Mouse (Mus musculus) lung, postnatal 0 days (tissue): ENCODE measurements at regions not wholly inside any gene's neighbourhood (a gene's known extent, or its start where the extent isn't known, plus 50 kb on each side); places are given as distances from the start of the nearest gene placed in this dataset.

Experiments
- ATAC-seq: fragments of 200-750 bp; cut with Nextera tagmentation; 2 replicates; pipeline ENCODE4 v1.8.0; 2017; ENCODE audit warnings: moderate library complexity
- DNase-seq: peaks from one replicate; pipeline ENCODE4 v3.0.0-alpha.2; 2016; ENCODE audit warnings: low spot score
- H3K27ac ChIP-seq: fragments of 300-500 bp; sonication (generic); 2 replicates; pipeline ENCODE4 v1.5.1; 2014; ENCODE audit warnings: antibody characterized with exemption, mild to moderate bottlenecking, low read length, mixed read lengths
- H3K27me3 ChIP-seq: fragments of 300-500 bp; sonication (generic); replicated peaks from 2 replicates; pipeline ENCODE4 v1.6.1; 2014; ENCODE audit warnings: low read length, mixed read lengths; ENCODE audit not compliant: insufficient read depth
- H3K36me3 ChIP-seq: fragments of 300-500 bp; sonication (generic); 2 replicates; pipeline ENCODE4 v1.6.1; 2014; ENCODE audit warnings: low read length, mixed read lengths; ENCODE audit not compliant: insufficient read depth
- H3K4me1 ChIP-seq: fragments of 300-500 bp; sonication (generic); 2 replicates; pipeline ENCODE4 v1.6.1; 2014; ENCODE audit warnings: antibody characterized with exemption, low read depth, low read length, mixed read lengths; ENCODE audit not compliant: insufficient read depth
- H3K4me2 ChIP-seq: fragments of 300-500 bp; sonication (generic); replicated peaks from 2 replicates; pipeline ENCODE4 v1.6.1; 2014; ENCODE audit warnings: low read depth, mild to moderate bottlenecking, low read length, moderate library complexity, mixed read lengths
- H3K4me3 ChIP-seq: fragments of 300-500 bp; sonication (generic); 2 replicates; pipeline ENCODE4 v1.5.1; 2014; ENCODE audit warnings: low read depth, low read length
- H3K9ac ChIP-seq: fragments of 300-500 bp; sonication (generic); replicated peaks from 2 replicates; pipeline ENCODE4 v1.6.1; 2014; ENCODE audit warnings: low read depth, mild to moderate bottlenecking
- H3K9me3 ChIP-seq: fragments of 300-500 bp; sonication (generic); 2 replicates; pipeline ENCODE4 v1.6.1; 2016; ENCODE audit warnings: low read length, mixed read lengths
- CTCF ChIP-seq: IDR thresholded peaks from 2 replicates; pipeline ENCODE4 v1.5.1; 2016; ENCODE audit warnings: antibody characterized with exemption, mild to moderate bottlenecking
- EP300 ChIP-seq: IDR thresholded peaks from 2 replicates; pipeline ENCODE4 v1.6.1; 2016; ENCODE audit warnings: antibody characterized with exemption, mild to moderate bottlenecking, control low read depth
- WGBS: fragments of 180-500 bp; shearing (Covaris S2); extraction: QIAGEN DNeasy Blood & Tissue Kit; methylation state at CpG from one replicate; pipeline ENCODE4 v1.1.7; 2014; 5-methylcytosine and 5-hydroxymethylcytosine counted together

- WGBS = 84% methylated on average over 5 of the region's 5 CpGs
- no peaks in the 10 kb centered on the region for H3K9me3 ChIP-seq
- H3K36me3 ChIP-seq = no peaks in the 10 kb centered on the region
- no peaks in the 10 kb centered on the region for H3K4me1 ChIP-seq
- H3K4me2 ChIP-seq = no peak overlapping the region
- H3K9ac ChIP-seq = no peak overlapping the region
- no peaks in the 10 kb centered on the region for H3K27me3 ChIP-seq
- DNase-seq = no peak
- ATAC-seq = no peak
- H3K4me3 ChIP-seq = no peak overlapping the region
- H3K27ac ChIP-seq = no peak overlapping the region
- TF ChIP-seq EP300 (no peak), CTCF (no peak)
These were observed 80.6 kb upstream of the Sulf2 start for GRCm38 (mm10) chr2:166236102-166236501.

- TF ChIP-seq EP300 (0 out of 2 replicates have a peak, but pooled peaks have one; percentile 50), CTCF (no peak)
- Histone ChIP-seq H3K27me3 (no peaks in the 10 kb centered on the region), H3K36me3 (no peaks in the 10 kb centered on the region), H3K4me1 (no peaks in the 10 kb centered on the region), H3K4me3 (no peak overlapping the region), H3K9me3 (no peaks in the 10 kb centered on the region), H3K9ac (no peak overlapping the region), H3K27ac (no peak overlapping the region), H3K4me2 (no peak overlapping the region)
- DNase-seq (peak; percentile 83), ATAC-seq (peak; percentile 65)
- 60% methylated on average over 6 of the region's 7 CpGs for WGBS
These were observed 79.2 kb upstream of the Sulf2 start for GRCm38 (mm10) chr2:166234579-166235212.

- Histone ChIP-seq H3K9ac (no peak overlapping the region), H3K4me2 (no peak overlapping the region), H3K27me3 (no peaks in the 10 kb centered on the region), H3K4me1 (no peaks in the 10 kb centered on the region), H3K9me3 (no peaks in the 10 kb centered on the region), H3K4me3 (no peak overlapping the region), H3K27ac (no peak overlapping the region), H3K36me3 (no peaks in the 10 kb centered on the region)
- 82% methylated on average over 1 of the region's 1 CpGs for WGBS
- ATAC-seq = no peak
- DNase-seq = no peak
- TF ChIP-seq EP300 = no peak
- TF ChIP-seq CTCF = no peak
These were observed 77.8 kb upstream of the Sulf2 start for GRCm38 (mm10) chr2:166233246-166233645.

GRCm38 (mm10) chr2:166232376-166232775 lies 76.9 kb upstream of the Sulf2 start:
- H3K9me3 ChIP-seq = no peaks in the 10 kb centered on the region
- no peaks in the 10 kb centered on the region for H3K27me3 ChIP-seq
- H3K27ac ChIP-seq = no peak overlapping the region; the same call in 1 of the 2 replicates
- H3K4me2 ChIP-seq = no peak overlapping the region
- H3K4me1 ChIP-seq = no peaks in the 10 kb centered on the region
- no peaks in the 10 kb centered on the region for H3K36me3 ChIP-seq
- peak; percentile 72 for DNase-seq
- H3K4me3 ChIP-seq = no peak overlapping the region
- ATAC-seq = peak; percentile 57
- H3K9ac ChIP-seq = no peak overlapping the region
- 24% methylated on average over 3 of the region's 3 CpGs for WGBS
- TF ChIP-seq CTCF (no peak), EP300 (no peak)

GRCm38 (mm10) chr2:166230617-166231016 lies 75.2 kb upstream of the Sulf2 start:
- Histone ChIP-seq H3K9me3 (no peaks in the 10 kb centered on the region), H3K36me3 (no peaks in the 10 kb centered on the region), H3K4me2 (no peak overlapping the region), H3K27me3 (no peaks in the 10 kb centered on the region), H3K9ac (no peak overlapping the region), H3K27ac (no peak overlapping the region), H3K4me1 (no peaks in the 10 kb centered on the region), H3K4me3 (no peak overlapping the region)
- TF ChIP-seq EP300 (no peak), CTCF (no peak)
- no peak for DNase-seq
- ATAC-seq = no peak
- 77% methylated on average over 6 of the region's 6 CpGs for WGBS

- no peak for DNase-seq
- Histone ChIP-seq H3K4me3 (no peak overlapping the region), H3K36me3 (no peaks in the 10 kb centered on the region), H3K9ac (no peak overlapping the region), H3K27me3 (no peaks in the 10 kb centered on the region), H3K27ac (no peak overlapping the region), H3K4me1 (no peaks in the 10 kb centered on the region), H3K4me2 (no peak overlapping the region), H3K9me3 (no peaks in the 10 kb centered on the region)
- no peak for ATAC-seq
- TF ChIP-seq CTCF (no peak), EP300 (no peak)
- 84% methylated on average over 5 of the region's 6 CpGs for WGBS
These were observed 72.9 kb upstream of the Sulf2 start for GRCm38 (mm10) chr2:166228356-166228755.

- TF ChIP-seq EP300 = no peak
- no peak for TF ChIP-seq CTCF
- Histone ChIP-seq H3K4me3 (no peak overlapping the region), H3K27ac (no peak overlapping the region), H3K27me3 (no peaks in the 10 kb centered on the region), H3K36me3 (no peaks in the 10 kb centered on the region), H3K9me3 (no peaks in the 10 kb centered on the region), H3K4me1 (no peaks in the 10 kb centered on the region), H3K9ac (no peak overlapping the region), H3K4me2 (no peak overlapping the region)
- ATAC-seq (no peak), DNase-seq (no peak)
- WGBS = 48% methylated on average over 5 of the region's 5 CpGs
These were observed 72.0 kb upstream of the Sulf2 start for GRCm38 (mm10) chr2:166227496-166227895.
